Mouse (Mus musculus) stomach, postnatal 0 days (tissue): ENCODE measurements around the gene Zdhhc21. TPM values are rescaled to one million over a fixed set of nuclear protein-coding genes. Genes with fewer than 3 reads are reported as not detected.

ENCODE experiments used
- ATAC-seq: fragments of 200-750 bp; cut with Nextera tagmentation; 2 replicates; pipeline ENCODE4 v1.8.0; 2017; ENCODE audit not compliant: low FRiP score, low TSS enrichment
- DNase-seq: peaks from one replicate; pipeline ENCODE4 v3.0.0-alpha.2; 2016; ENCODE audit warnings: low spot score
- H3K27ac ChIP-seq: fragments of 300-500 bp; sonication (generic); replicated peaks from 2 replicates; pipeline ENCODE4 v1.5.1; 2014; ENCODE audit warnings: mild to moderate bottlenecking, control low read depth
- H3K27me3 ChIP-seq: fragments of 300-500 bp; sonication (generic); 2 replicates; pipeline ENCODE4 v1.6.1; 2014; ENCODE audit warnings: low read length; ENCODE audit not compliant: control insufficient read depth, insufficient read depth
- H3K36me3 ChIP-seq: fragments of 300-500 bp; sonication (generic); 2 replicates; pipeline ENCODE4 v1.6.1; 2014; ENCODE audit warnings: low read length, mixed read lengths; ENCODE audit not compliant: control insufficient read depth, insufficient read depth
- H3K4me1 ChIP-seq: fragments of 300-500 bp; sonication (generic); replicated peaks from 2 replicates; pipeline ENCODE4 v1.6.1; 2014; ENCODE audit warnings: antibody characterized with exemption; ENCODE audit not compliant: control insufficient read depth, insufficient read depth
- H3K4me2 ChIP-seq: fragments of 300-500 bp; sonication (generic); replicated peaks from 2 replicates; pipeline ENCODE4 v1.6.1; 2014; ENCODE audit warnings: low read depth, mild to moderate bottlenecking, control low read depth, moderate library complexity
- H3K4me3 ChIP-seq: fragments of 300-500 bp; sonication (generic); 2 replicates; pipeline ENCODE4 v1.5.1; 2014; ENCODE audit warnings: low read depth, low read length, control low read depth
- H3K9ac ChIP-seq: fragments of 300-500 bp; sonication (generic); 2 replicates; pipeline ENCODE4 v1.6.1; 2014; ENCODE audit warnings: mild to moderate bottlenecking, low read length, control low read depth, mixed read lengths
- H3K9me3 ChIP-seq: fragments of 300-500 bp; sonication (generic); 2 replicates; pipeline ENCODE4 v1.6.1; 2016; ENCODE audit warnings: low read length; ENCODE audit not compliant: control insufficient read depth
- CTCF ChIP-seq: IDR thresholded peaks from 2 replicates; pipeline ENCODE4 v1.5.1; 2016; ENCODE audit warnings: antibody characterized with exemption, low read depth, mild to moderate bottlenecking, moderate library complexity
- EP300 ChIP-seq: optimal IDR thresholded peaks from 2 replicates; pipeline ENCODE3; 2016; ENCODE audit warnings: antibody characterized with exemption
- WGBS: fragments of 180-500 bp; shearing (Covaris S2); extraction: QIAGEN DNeasy Blood & Tissue Kit; methylation state at CpG from one replicate; pipeline ENCODE4 v1.1.7; 2014; 5-methylcytosine and 5-hydroxymethylcytosine counted together
- polyA plus RNA-seq: library from polyadenylated mRNA; unstranded; fragments of >200 nt; fragmentation: Nextera tagmentation; extraction: Ambion mirVana; gene quantifications from 2 replicates; pipeline ENCODE4 v1.2.1, GENCODE M21; 2015

Gene Zdhhc21
- polyA plus RNA-seq, 1 experiment from 2014 or later: 10.4 TPM

DNA sequence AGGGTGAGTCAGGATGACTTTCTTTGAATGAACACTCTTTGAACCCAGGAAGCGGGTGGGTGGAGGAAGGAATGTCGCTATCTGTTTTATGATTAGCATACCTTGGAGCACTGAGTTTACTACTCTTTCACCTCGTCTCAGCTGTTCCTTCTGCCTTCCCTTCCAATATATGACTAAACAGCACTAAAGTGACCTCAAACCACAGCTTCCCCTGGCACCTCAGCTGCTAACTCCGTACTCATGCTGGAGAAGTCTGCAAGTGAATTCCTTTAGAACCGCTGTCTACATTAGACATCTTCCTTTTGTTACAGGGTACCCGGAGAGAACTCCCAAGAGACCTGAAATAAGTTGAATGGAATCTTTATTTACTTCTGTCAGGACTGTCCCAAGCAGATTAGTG lies 11.2 kb upstream of the Zdhhc21 start:
- H3K36me3 ChIP-seq: no peaks in the 10 kb centered on the region
- 73% methylated on average over 6 of the region's 6 CpGs for WGBS
- DNase-seq: no peak
- H3K4me2 ChIP-seq: no peak overlapping the region
- H3K27me3 ChIP-seq: no peaks in the 10 kb centered on the region
- no peak overlapping the region for H3K4me3 ChIP-seq
- no peak for ATAC-seq
- no peak overlapping the region for H3K9ac ChIP-seq
- H3K4me1 ChIP-seq: no peaks in the 10 kb centered on the region
- TF ChIP-seq CTCF: no peak
- no peak for TF ChIP-seq EP300
- no peaks in the 10 kb centered on the region for H3K9me3 ChIP-seq
- no peak overlapping the region for H3K27ac ChIP-seq

DNA sequence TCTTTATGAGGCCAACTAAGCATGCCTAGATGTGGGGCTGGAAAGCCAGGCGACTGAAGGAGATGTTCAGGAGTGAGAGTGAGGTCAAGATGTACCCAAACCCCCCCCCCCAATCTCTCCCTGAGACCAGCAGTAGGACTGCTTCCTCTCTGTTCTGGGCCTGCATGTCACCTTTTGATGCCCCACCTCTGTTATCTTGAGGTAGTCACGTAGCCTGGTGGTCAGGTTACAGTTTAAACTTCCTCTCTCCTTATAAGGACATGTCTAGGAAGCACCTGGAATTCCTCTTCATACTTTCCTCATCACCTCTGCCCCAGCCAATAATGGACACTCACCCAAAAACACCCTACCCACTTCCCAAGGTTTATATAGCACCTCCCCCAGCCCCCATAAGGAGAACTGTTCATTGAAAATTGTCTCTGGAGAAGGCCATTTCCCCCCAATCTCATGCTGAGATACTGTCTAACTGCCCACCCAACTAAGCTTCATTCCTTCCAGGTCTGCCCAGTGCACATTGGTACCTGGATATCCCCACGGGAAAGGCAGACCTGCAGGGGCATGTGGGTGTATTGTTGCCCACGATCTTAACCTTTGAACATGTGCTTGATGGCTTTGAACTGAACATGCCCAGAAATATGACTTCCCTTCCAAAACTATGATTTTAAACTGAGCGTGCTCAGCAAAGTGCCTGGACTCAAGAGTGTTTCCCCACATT lies 8.1 kb upstream of the Zdhhc21 start:
- Histone ChIP-seq H3K27ac (no peak overlapping the region), H3K27me3 (no peaks in the 10 kb centered on the region), H3K36me3 (no peaks in the 10 kb centered on the region), H3K4me1 (no peaks in the 10 kb centered on the region), H3K9ac (no peak overlapping the region), H3K4me3 (no peak overlapping the region), H3K9me3 (no peaks in the 10 kb centered on the region), H3K4me2 (no peak overlapping the region)
- 0 out of 2 replicates have a peak, but pooled peaks have one; percentile 59 for ATAC-seq
- 66% methylated on average over 5 of the region's 5 CpGs for WGBS
- no peak for DNase-seq
- TF ChIP-seq CTCF (no peak), EP300 (no peak)

DNA sequence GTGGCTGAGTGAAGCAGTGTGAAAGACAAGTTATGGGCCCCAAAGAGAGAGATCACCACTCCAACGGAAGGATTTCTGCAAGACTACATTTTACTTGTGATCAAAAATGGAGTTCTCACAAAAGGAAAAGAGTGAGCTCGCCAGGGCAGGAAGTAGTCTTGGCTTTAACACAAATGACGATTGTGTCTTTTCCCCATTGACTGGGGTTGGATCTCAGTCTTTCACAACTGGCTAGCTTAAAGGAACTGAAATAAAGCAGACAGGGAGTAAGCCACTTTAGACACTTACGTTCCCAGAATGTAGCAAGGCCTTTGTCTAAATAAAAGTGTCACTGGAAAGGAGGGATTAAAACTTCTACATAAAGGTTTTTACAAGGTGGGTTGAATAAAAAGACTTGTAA lies 7.4 kb upstream of the Zdhhc21 start:
- ATAC-seq: no peak
- H3K4me1 ChIP-seq: no peaks in the 10 kb centered on the region
- no peak overlapping the region for H3K4me3 ChIP-seq
- no peak overlapping the region for H3K9ac ChIP-seq
- 0 out of 2 replicates have a peak overlapping the region, but pooled peaks have one; percentile 3 for H3K27ac ChIP-seq
- no peak overlapping the region for H3K4me2 ChIP-seq
- no peaks in the 10 kb centered on the region for H3K36me3 ChIP-seq
- no peaks in the 10 kb centered on the region for H3K9me3 ChIP-seq
- no peaks in the 10 kb centered on the region for H3K27me3 ChIP-seq
- no peak for DNase-seq
- WGBS: 39% methylated on average over 4 of the region's 4 CpGs
- TF ChIP-seq EP300: no peak
- no peak for TF ChIP-seq CTCF

DNA sequence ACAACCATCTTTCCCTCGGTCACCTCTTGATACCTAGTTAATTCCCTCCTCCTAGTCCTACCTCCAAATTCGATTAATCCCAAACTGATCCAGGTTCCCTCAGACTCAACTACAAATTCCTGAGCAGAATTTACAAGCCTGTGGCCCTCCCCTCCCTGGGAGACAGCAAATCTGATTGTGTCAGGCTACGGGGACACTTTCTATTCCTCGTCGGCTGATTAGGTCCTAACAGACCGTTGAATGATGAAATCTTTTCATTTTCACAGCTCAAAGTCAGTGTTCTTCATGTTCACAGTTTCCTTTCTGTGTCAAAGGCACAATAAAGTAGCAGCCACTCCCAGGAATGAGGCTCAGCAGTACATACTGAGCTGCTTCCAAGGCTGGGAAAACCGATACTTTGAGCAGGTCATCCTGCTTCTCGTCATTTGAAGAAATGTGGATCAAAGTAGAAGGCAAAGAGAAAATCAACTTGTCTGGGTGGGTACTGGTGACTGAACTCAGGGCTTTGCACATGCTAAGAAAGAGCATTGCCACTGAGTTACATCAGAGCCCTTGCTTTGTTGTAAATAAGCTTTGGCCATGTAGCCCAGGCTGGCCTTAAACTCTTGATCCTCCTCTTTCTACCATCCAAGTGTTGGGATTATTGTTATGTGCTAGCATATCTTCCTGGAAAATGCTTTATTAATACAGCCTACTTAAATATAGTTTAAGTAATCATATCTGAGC lies 5.4 kb upstream of the Zdhhc21 start:
- H3K4me3 ChIP-seq: no peak overlapping the region
- no peaks in the 10 kb centered on the region for H3K27me3 ChIP-seq
- no peak overlapping the region for H3K4me2 ChIP-seq
- no peaks in the 10 kb centered on the region for H3K4me1 ChIP-seq
- H3K9me3 ChIP-seq: no peaks in the 10 kb centered on the region
- 71% methylated on average over 8 of the region's 8 CpGs for WGBS
- DNase-seq: no peak
- no peaks in the 10 kb centered on the region for H3K36me3 ChIP-seq
- H3K27ac ChIP-seq: no peak overlapping the region
- TF ChIP-seq CTCF (no peak), EP300 (no peak)
- no peak for ATAC-seq
- no peak overlapping the region for H3K9ac ChIP-seq

DNA sequence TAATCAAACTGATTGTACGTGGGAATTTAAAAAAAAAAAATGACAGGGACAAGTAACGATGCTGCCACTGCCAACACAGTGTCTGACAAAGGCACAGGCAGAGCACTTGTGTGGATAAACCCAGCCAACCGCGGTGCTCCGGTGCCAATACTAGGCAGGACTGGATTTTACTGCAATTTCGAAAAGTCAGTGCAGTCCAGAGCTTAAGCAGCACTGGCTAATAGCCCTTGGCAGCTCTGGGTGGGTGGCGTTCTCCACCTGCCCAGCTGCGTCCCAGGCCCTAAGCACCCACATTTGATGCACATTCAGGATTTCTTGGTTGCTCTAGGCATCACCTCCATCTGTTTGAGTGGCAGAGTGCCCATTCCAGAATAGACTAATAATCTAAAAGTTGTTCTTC lies 3.6 kb upstream of the Zdhhc21 start:
- Histone ChIP-seq H3K36me3 (no peaks in the 10 kb centered on the region), H3K4me3 (no peak overlapping the region), H3K9ac (no peak overlapping the region), H3K27ac (no peak overlapping the region), H3K4me1 (0 out of 2 replicates have a peak, but pooled peaks cover 3% of the 10 kb centered on the region), H3K4me2 (no peak overlapping the region), H3K9me3 (no peaks in the 10 kb centered on the region), H3K27me3 (no peaks in the 10 kb centered on the region)
- WGBS: 89% methylated on average over 8 of the region's 8 CpGs
- DNase-seq: no peak
- TF ChIP-seq CTCF (no peak), EP300 (no peak)
- no peak for ATAC-seq

DNA sequence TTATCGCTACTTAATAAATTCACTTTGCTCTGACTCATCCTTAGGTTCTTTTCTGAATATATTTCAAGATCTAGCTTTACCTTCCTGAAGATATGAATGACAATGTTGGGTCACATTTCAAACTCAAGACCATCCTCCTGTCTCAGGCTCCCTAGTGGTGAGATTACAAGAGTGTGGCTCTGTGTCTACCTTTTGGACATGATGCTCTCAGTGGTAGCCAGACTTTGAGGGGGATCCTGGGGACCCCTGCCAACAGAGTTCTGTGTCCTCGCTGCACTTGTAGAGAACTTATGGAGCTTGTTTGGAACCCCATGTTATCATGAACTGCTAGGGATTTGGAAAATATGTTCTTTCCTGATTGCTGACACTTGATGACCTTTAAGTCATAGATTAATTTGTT lies 1.7 kb upstream of the Zdhhc21 start:
- no peak for ATAC-seq
- H3K4me2 ChIP-seq: no peak overlapping the region
- no peak overlapping the region for H3K4me3 ChIP-seq
- H3K9me3 ChIP-seq: no peaks in the 10 kb centered on the region
- 90% methylated on average over 2 of the region's 2 CpGs for WGBS
- H3K27ac ChIP-seq: no peak overlapping the region
- no peak overlapping the region for H3K9ac ChIP-seq
- H3K27me3 ChIP-seq: no peaks in the 10 kb centered on the region
- H3K36me3 ChIP-seq: no peaks in the 10 kb centered on the region
- no peak for DNase-seq
- TF ChIP-seq CTCF (no peak), EP300 (no peak)
- 0 out of 2 replicates have a peak, but pooled peaks cover 3% of the 10 kb centered on the region for H3K4me1 ChIP-seq
